Mouse (Mus musculus): Measurements from ENCODE around the gene Myrf.
"Not testable (repeated sequence)": the region's sequence is repeated elsewhere in the genome, so short reads cannot be mapped to it uniquely, and the experiment has no call there.

Gene Myrf

DNA sequence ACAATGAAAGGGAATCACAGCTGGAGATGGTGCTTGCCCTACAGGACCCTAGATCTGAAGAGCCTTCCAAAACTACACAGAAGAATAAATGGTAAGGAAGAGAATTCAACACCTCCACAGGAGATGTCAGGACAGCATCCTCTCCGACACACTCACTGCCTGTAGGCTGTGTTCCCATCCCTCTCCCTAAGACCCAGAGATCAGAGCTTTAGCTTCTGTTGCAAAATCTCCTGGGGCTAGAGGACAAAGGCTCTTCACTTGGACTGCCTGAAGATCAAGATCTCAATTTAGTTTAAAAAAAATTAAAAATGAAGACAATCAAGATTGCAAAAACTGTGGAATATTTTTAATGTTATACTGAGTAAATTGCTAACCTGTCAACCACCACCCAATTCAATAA, 64.1 kb downstream of the Myrf start:
- no peak for DNase-seq (ENCODE audit: low spot score)

GRCm38 (mm10) chr19:10174956-10175355, 65.6 kb downstream of the Myrf start:
- no peak for DNase-seq (ENCODE audit: low spot score)

GRCm38 (mm10) chr19:10173844-10174539, 66.6 kb downstream of the Myrf start:
- no peak for DNase-seq (ENCODE audit: low spot score)

DNA sequence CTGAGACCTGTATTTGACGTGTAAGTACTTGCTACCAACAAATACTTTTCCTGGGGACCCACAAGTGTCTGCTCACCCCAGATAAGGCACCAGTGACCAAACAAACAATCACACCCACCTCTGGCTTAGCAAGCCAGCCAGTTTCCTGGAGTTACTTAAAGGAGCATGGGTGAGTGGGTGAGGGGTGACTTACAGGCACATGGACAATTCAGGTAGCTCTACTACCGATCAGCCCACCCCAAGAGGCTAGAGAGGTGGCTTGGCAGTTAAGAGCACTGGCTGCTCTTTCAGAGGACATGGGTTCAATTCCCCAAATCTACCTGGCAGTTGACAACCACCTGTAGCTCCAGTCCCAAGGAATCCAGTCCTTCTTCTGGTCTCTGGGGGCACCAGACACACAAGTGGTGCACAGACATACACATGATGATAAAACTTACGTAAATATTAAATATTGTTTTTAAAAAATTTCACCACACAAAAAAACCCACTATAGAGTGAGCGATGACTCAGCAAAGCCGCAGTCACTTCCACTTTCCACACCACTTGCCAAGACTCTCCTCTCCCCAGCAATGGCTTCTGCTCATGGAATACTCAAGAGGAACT, 67.3 kb downstream of the Myrf start:
- no peak for DNase-seq (ENCODE audit: low spot score)

- DNase-seq (ENCODE audit: low spot score) = no peak
Measured at GRCm38 (mm10) chr19:10171846-10172245, 68.7 kb downstream of the Myrf start.

DNA sequence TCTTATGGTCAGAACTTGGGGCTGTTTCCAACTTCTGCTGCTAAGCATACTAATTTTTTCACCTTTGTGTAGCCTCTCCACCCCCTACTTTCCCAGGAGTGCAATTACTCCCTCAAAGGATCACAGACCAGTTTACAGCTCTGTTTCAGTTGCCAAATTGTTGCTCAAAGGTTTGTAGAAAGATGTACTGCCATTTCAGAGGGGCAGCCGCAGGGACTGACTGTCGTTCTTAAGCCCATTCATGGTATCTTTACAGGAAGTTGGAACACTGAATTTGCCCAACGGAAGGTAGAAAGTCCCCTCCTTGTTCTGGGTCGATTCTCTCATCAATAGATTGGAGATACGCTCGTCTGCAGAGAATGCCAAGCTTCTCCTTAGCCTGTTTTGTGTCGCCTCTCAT, 69.2 kb downstream of the Myrf start:
- DNase-seq (ENCODE audit: low spot score) = no peak

- DNase-seq (ENCODE audit: low spot score) = no peak
Measured at GRCm38 (mm10) chr19:10170466-10170865, 70.1 kb downstream of the Myrf start.

DNA sequence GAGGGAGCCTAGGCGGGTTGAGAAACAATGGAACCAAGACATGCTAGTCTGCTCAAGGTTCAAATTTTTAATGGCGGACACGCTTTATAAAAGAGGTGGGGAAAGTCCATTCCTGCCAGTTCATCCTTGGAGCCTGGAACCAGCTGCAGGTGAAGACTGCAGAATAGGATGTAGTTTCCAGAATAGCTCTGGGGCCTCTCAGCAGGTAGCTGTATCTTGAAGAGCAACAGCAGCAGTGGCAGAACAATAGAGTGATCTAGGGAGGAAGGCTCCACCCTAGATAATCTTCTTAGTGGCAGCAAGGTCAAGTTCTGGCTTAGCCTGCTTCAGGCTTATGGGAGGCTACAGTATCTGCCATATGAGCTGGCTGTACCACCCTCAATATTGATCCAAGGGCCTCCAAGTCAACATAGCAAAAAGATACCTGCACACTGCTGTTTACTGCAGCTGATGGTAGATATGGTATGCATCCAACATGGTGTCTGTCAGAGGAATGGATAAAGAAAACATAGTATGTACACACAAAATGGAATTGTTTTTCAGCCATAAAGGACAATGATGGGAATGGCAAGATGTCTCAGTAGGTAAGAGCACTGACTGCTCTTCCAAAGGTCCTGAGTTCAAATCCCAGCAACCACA, 70.7 kb downstream of the Myrf start:
- DNase-seq (ENCODE audit: low spot score) = not testable (repeated sequence)

DNA sequence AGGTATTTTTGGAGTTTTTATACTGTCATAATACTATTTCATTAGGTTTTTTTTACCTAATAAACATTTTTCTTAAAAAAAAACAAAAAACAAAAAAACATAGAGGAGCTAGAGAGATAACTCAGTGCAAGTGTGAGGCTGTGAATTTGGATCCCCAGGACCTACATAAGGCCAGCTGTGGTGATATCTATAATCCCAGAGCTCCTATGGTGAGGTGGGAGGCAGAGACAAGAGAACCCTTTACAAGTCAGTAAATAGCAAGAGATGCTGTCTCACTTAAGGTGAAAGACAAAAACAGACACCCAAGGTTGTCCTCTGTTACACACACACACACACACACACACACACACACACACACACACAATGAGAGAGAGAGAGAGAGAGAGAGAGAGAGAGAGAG, 71.4 kb downstream of the Myrf start:
- DNase-seq (ENCODE audit: low spot score) = no peak

DNA sequence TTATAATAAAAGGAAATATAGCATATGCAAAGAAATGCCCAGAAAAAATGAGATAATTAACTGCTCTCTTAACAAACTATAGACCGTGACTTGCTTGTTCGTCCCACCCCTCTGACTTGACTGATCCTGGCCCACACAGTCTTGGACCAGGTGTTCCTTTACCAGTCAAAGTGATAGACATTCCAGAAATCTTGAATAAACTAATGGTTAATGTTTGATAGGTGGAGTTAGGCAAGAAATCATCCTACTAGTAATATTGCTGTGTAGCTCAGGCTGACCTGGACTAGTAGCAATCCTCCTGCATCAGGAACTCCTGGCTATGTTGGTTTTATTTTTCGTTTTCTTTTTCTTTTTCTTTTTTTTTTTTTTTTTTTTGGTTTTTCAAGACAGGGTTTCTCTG, 72.1 kb downstream of the Myrf start:
- DNase-seq (ENCODE audit: low spot score) = no peak

GRCm38 (mm10) chr19:10167951-10168350, 72.6 kb downstream of the Myrf start:
- no peak for DNase-seq (ENCODE audit: low spot score)

- DNase-seq (ENCODE audit: low spot score) = no peak
Measured at GRCm38 (mm10) chr19:10167112-10167511, 73.4 kb downstream of the Myrf start.

GRCm38 (mm10) chr19:10165928-10166327, 74.6 kb downstream of the Myrf start:
- not testable (repeated sequence) for DNase-seq (ENCODE audit: low spot score)

DNA sequence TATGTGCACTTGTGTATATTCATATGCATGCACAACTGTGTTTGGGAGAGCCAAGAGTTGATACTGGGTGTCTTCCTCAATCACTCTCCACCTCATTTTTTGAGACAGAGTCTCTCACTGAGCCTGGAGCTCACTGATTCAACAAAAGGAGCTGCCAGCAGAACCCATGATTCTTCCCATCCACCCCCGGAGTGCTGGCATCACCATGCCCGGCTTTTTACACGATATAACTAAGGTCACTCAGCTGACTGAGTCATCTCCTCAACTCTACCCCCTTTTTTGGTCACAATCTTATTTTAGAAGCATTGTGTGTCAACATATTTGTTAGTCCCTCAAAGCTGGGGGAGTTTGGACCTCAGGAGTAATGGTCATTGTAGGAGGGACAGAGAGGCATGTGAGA, 76.7 kb downstream of the Myrf start:
- no peak for DNase-seq (ENCODE audit: low spot score)
